Mouse (Mus musculus) hindbrain, embryonic 10.5 days (tissue): Measurements from ENCODE around the gene Chmp4b. TPM values are rescaled to one million over a fixed set of nuclear protein-coding genes. Genes with fewer than 3 reads are reported as not detected.

Experiments used
- DNase-seq: peaks from one replicate; pipeline ENCODE4 v3.0.0-alpha.2; 2017; ENCODE audit warnings: low spot score
- H3K27ac ChIP-seq: fragments of 300-500 bp; sonication (generic); 2 replicates; pipeline ENCODE4 v1.5.1; 2016; ENCODE audit warnings: mild to moderate bottlenecking, moderate library complexity
- H3K27me3 ChIP-seq: fragments of 300-500 bp; sonication (generic); 2 replicates; pipeline ENCODE4 v1.6.1; 2016; ENCODE audit warnings: mild to moderate bottlenecking; ENCODE audit not compliant: poor library complexity, insufficient read depth, severe bottlenecking
- H3K36me3 ChIP-seq: fragments of 300-500 bp; sonication (generic); 2 replicates; pipeline ENCODE4 v1.6.1; 2016; ENCODE audit warnings: mild to moderate bottlenecking, moderate library complexity
- H3K4me1 ChIP-seq: fragments of 300-500 bp; sonication (generic); replicated peaks from 2 replicates; pipeline ENCODE4 v1.6.1; 2016; ENCODE audit warnings: mild to moderate bottlenecking
- H3K4me3 ChIP-seq: fragments of 300-500 bp; sonication (generic); 2 replicates; pipeline ENCODE4 v1.5.1; 2016; ENCODE audit warnings: mild to moderate bottlenecking, moderate library complexity
- H3K9me3 ChIP-seq: fragments of 300-500 bp; sonication (generic); 2 replicates; pipeline ENCODE4 v1.6.1; 2016; ENCODE audit warnings: mild to moderate bottlenecking, moderate library complexity
- WGBS: fragments of 180-500 bp; shearing (Covaris S2); methylation state at CpG from one replicate; pipeline ENCODE4 v1.1.7; 2016; 5-methylcytosine and 5-hydroxymethylcytosine counted together
- polyA plus RNA-seq: library from polyadenylated mRNA; unstranded; fragments of >200 nt; fragmentation: Nextera tagmentation; extraction: Ambion mirVana; gene quantifications from 2 replicates; pipeline ENCODE4 v1.2.1, GENCODE M21; 2016

The Chmp4b gene
- polyA plus RNA-seq, 1 experiment from 2014 or later = 18.1 TPM

DNA sequence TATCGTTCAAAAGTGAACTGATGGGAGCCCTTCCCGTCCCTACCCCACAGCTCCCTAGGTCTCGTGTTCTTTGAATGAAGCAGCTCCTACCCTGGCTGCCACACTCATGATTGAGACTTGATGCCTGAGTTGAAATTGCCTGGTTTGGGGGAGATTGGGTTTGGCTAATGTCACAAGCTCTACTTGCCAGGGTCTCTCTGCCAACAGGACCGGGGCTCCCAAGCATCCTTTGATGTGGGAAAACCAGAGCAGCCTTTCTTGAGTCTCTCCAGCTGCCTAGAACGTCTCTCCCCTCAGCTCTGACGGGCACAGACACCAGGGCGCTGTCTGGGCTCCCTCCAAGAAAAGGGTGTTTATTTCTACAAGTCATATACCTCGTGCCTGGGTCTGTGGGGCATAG lies 44.2 kb downstream of the Chmp4b start:
- no peaks in the 10 kb centered on the region for H3K27me3 ChIP-seq
- 87% methylated on average over 8 of the region's 8 CpGs for WGBS
- H3K36me3 ChIP-seq = peaks cover 57% of the 10 kb centered on the region
- H3K4me3 ChIP-seq = no peak overlapping the region
- no peak overlapping the region for H3K27ac ChIP-seq
- H3K4me1 ChIP-seq = no peaks in the 10 kb centered on the region
- no peak for DNase-seq
- no peaks in the 10 kb centered on the region for H3K9me3 ChIP-seq

DNA sequence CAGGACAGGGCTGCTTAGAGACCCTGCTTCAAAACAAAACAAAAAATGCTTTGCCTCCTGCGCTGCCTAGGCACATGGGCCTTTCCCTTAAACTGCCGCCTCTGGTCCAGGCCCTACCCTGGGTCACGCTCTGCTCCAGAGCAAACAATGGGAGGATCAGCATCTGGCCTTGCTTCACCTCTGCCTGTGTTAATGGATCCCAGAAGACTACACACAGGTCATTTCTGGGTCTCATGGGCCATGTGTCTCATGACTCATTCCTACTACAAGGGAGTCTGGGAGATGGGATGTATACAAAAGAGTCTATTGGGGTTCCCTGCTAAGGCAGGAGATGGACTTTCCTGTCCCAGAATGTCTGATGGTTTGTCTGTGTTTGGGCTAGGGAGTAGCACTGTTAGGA lies 45.2 kb downstream of the Chmp4b start:
- no peak for DNase-seq
- Histone ChIP-seq H3K27ac (no peak overlapping the region), H3K36me3 (peaks cover 48% of the 10 kb centered on the region), H3K9me3 (no peaks in the 10 kb centered on the region), H3K27me3 (no peaks in the 10 kb centered on the region), H3K4me1 (no peaks in the 10 kb centered on the region), H3K4me3 (no peak overlapping the region)
- 84% methylated on average over 3 of the region's 3 CpGs for WGBS

DNA sequence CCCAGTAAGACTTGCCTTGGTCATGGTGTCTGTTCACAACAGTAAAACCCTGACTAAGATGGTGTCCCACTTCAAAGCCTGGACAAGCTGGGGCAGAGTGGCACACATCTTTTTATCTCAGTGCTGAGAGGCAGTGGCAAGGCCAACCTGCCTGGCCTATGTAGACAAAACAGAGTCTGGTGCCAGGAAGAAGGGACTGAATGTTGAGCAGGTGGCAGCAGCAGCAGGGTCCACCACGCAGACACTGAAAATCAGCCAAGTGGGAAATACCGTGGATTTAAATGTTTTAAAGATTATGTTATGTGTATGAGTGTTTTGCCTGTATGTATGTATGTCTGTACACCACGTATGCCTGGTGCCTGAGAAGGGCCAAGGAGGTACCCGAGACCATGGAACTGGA lies 47.9 kb downstream of the Chmp4b start:
- H3K36me3 ChIP-seq = peaks cover 22% of the 10 kb centered on the region
- H3K27ac ChIP-seq = no peak overlapping the region
- no peaks in the 10 kb centered on the region for H3K9me3 ChIP-seq
- H3K4me3 ChIP-seq = no peak overlapping the region
- WGBS = 96% methylated on average over 4 of the region's 4 CpGs
- H3K4me1 ChIP-seq = peaks cover 9% of the 10 kb centered on the region
- H3K27me3 ChIP-seq = no peaks in the 10 kb centered on the region
- no peak for DNase-seq

DNA sequence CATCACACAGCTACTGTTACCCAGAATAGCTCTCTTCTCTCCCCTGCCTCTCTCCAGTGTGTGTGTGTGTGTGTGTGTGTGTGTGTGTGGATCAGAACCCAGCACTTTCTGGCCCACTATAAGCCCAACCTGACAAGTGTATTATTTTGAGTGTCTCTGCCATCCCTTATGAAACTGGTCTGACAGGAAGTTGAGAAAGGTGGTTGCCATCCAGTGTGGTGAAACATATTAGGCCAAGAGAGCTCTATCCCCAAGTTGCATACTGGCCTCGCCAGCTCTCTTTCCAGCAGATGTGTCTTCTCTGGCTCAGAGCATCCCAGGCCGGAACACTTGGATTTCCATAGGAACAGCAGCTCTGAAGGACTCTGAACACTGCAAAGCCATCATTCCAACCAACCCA lies 48.7 kb downstream of the Chmp4b start:
- Histone ChIP-seq H3K27ac (no peak overlapping the region), H3K36me3 (peaks cover 14% of the 10 kb centered on the region), H3K9me3 (no peaks in the 10 kb centered on the region), H3K4me3 (no peak overlapping the region), H3K27me3 (no peaks in the 10 kb centered on the region), H3K4me1 (peaks cover 9% of the 10 kb centered on the region)
- 84% methylated on average over 2 of the region's 2 CpGs for WGBS
- DNase-seq = no peak

DNA sequence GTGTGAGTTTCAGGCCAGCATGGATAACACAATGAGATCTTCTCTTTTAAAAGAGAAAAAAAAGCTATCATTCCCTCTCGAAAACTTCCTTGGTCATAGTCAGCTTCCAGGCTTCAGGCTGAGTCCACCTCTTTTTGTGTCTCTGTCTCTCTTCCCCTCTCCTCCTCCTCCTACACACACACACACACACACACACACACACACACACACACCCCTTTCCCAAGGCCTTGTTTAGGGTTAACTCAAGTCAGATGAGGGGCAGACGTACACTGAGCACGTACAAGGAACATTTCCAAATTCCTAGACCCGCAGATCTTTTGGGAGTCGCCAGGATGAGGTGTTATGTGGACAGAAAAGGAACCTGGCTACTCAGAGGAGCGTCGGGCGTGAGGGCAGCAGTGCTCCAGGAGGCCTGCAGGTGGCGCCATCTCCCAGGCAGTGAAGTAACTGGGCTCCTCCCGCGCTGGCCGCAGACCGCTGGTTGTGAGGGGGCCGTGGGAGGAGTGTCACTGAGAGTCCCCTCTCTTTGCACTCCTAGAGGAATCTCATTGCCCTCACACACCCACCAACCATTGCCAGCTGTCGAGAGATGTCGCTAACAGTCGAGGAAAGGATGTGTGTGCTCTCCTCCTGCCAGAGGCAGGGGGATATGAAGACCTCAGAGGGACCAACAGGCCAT lies 51.3 kb downstream of the Chmp4b start:
- peak; percentile 78 for DNase-seq
- Histone ChIP-seq H3K4me3 (peak overlapping the region; percentile 34), H3K27me3 (no peaks in the 10 kb centered on the region), H3K4me1 (peaks cover 17% of the 10 kb centered on the region), H3K27ac (peak overlapping the region; percentile 56; the same call in 1 of the 2 replicates), H3K36me3 (peaks cover 7% of the 10 kb centered on the region), H3K9me3 (no peaks in the 10 kb centered on the region)
- 6% methylated on average over 17 of the region's 17 CpGs for WGBS

DNA sequence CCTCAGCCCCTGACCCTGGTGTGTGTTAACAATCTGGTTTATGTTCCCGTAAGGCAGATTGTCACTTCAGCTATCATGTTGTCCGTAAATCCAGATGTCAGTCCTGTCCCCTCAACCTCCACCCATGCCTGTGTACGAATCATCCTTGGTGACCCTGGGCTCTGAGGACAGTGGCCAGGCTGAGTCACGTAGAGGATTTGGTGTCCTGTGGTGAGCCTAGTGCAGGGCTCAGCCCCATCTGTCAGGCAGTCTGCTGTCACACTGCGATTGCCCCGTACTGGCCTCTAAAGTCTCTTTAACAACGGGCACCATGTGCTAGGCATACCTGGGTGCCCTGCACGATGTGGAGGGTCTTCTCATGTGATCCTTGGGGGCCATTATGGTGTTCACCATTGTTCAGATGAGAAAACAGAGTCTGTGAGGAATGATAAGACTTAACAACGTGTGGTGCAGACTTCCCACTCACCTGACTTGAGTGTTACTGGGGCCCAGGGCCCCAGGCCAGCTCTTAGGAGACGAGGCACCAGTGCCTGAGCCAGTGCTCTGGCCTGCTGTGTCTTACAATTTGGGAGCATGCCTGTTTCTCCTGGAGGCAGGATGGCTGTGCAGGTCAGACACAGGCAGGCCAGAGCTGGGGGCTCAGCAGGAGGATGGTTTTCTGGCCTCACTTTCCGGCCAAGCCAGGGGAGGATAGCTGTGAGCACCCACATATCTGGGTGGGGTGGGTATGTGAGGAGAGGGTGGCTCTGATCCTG lies 55.2 kb downstream of the Chmp4b start:
- 64% methylated on average over 11 of the region's 11 CpGs for WGBS
- no peak for DNase-seq
- no peaks in the 10 kb centered on the region for H3K27me3 ChIP-seq
- peak overlapping the region; percentile 13; the same call in 1 of the 2 replicates for H3K27ac ChIP-seq
- peaks cover 17% of the 10 kb centered on the region for H3K4me1 ChIP-seq
- H3K9me3 ChIP-seq = no peaks in the 10 kb centered on the region
- H3K4me3 ChIP-seq = no peak overlapping the region
- no peaks in the 10 kb centered on the region for H3K36me3 ChIP-seq

DNA sequence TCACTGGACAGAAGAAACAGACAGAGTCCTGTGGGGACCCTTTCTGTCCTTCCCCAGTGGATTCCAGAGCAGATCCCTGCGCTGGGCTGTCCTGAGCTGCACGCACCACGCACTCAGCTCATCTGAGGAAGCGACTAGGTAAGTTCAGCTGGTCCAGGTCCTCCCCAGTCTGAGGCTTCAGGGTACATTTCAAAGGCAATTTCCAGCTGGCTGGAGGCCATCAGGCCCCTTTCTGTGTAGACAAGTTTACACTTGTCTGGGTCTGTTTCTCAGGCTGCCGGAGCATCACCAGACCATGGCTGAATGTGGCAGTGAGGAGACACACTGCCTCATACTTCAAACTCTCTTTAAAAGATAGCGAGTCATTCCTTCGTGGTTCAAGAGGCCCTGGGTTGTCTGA lies 55.8 kb downstream of the Chmp4b start:
- Histone ChIP-seq H3K4me1 (peaks cover 20% of the 10 kb centered on the region), H3K27ac (peak overlapping the region; percentile 13; the same call in 1 of the 2 replicates), H3K9me3 (no peaks in the 10 kb centered on the region), H3K36me3 (no peaks in the 10 kb centered on the region), H3K27me3 (no peaks in the 10 kb centered on the region), H3K4me3 (no peak overlapping the region)
- no peak for DNase-seq
- 88% methylated on average over 7 of the region's 7 CpGs for WGBS

DNA sequence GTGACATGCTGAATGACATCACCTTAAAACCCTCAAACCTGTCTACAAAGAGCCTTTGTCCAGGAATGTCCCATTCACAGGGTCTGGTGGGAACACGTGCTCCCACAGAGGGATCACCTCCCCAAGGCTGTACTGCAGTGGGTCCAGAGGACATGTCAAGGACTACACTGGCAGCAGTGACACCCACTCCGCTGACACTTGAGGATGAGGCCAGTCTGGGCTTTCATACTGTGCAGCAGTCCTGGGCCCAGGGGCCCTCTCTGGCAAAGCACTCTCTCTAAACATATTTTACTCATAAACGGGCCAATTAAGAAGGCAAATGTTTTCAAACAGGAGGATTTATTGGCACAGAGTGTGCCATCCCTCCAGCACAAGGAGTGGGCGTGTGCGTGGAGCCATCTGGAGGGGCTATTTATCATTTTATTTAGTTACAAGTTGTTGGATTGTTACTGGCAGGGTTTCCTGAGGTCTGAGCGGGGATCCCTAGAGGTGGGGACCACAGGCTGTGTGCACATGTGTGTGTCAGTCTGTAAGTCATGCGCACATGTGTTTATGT lies 56.4 kb downstream of the Chmp4b start:
- Histone ChIP-seq H3K36me3 (no peaks in the 10 kb centered on the region), H3K27me3 (no peaks in the 10 kb centered on the region), H3K27ac (no peak overlapping the region), H3K4me1 (peaks cover 18% of the 10 kb centered on the region), H3K4me3 (no peak overlapping the region), H3K9me3 (no peaks in the 10 kb centered on the region)
- no peak for DNase-seq
- 86% methylated on average over 7 of the region's 7 CpGs for WGBS

DNA sequence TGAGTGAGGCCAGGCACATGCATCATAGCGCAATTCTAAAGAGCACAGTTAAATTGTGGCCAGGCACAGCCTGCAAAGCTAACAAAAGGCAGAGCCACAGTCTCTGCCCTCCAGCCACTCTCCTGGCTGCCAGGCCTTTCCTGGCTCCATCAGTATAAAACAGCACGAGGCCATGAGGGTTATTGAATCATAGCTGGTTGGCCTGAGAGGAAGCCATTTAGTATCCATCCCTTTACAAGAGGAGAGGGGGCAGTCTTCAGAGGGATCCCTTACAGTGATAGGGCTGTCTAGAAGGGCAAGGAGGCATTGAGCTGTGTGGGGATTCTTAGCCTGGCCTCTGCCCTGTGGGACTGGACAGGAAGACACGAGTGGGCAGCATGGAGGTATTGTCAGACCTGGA lies 60.2 kb downstream of the Chmp4b start:
- H3K36me3 ChIP-seq = no peaks in the 10 kb centered on the region
- H3K27ac ChIP-seq = no peak overlapping the region
- H3K27me3 ChIP-seq = no peaks in the 10 kb centered on the region
- no peak overlapping the region for H3K4me3 ChIP-seq
- WGBS = 54% methylated on average over 3 of the region's 3 CpGs
- H3K9me3 ChIP-seq = no peaks in the 10 kb centered on the region
- no peak for DNase-seq
- H3K4me1 ChIP-seq = peaks cover 10% of the 10 kb centered on the region

DNA sequence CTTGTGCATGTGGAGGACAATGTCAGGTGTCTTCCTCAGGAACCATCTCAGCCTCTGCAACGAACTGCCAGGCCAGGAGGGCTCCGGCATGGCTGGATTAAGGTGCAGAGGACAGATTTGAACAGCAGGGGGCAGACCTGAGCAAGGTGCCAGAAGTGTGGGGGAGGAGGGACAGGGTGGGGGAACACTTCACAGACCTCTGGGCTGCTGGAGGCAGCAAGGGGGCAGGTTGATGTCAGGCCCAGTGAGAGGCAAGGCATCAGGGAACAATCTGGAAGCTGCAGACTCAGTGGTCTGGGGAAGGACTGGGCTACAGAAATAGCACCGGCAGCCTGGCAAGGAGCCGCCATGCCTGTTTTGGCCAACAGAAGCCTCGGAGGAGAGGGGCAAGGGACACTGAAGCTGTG lies 60.8 kb downstream of the Chmp4b start:
- Histone ChIP-seq H3K4me3 (no peak overlapping the region), H3K9me3 (no peaks in the 10 kb centered on the region), H3K27ac (no peak overlapping the region; the same call in 1 of the 2 replicates), H3K4me1 (peaks cover 5% of the 10 kb centered on the region), H3K36me3 (no peaks in the 10 kb centered on the region), H3K27me3 (no peaks in the 10 kb centered on the region)
- DNase-seq = peak; percentile 74
- WGBS = 42% methylated on average over 5 of the region's 5 CpGs

DNA sequence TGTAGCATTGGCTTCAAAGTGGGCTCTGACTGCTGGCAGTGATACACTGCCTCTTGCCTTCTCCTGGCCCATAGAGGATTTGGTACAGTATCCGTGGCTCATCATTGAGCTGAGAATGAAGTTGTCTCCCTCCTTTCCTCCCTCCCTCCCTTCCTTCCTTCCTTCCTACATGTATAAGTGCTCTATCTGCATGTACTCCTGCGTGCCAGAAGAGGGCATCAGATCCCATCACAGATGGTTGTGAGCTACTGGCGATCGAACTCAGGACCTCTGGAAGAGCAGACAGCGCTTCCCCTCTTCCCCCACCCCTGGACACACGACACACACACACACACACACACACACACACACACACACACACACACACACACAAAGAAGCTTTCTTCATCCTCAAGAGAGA lies 61.6 kb downstream of the Chmp4b start:
- 54% methylated on average over 6 of the region's 6 CpGs for WGBS
- H3K4me1 ChIP-seq = peaks cover 5% of the 10 kb centered on the region

DNA sequence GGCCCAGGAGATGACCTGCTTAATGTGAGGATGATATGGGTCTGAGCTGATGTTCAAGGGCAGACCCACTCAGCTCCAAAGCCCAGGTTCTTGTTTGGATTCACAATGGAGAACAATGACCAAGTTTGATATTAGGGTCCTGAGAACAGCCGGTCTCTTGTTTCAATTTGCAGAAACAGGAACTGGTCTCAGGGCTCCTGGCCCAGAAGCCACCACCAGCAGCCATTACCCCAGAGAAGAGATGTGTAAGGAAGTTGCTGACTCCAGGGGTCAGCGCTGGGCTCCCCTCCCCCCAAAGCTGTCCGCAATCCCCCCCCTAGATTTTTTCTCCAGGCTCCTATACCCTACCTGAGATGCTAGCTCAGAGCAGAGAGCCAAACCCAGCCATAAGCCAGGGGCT lies 62.5 kb downstream of the Chmp4b start:
- no peaks in the 10 kb centered on the region for H3K27me3 ChIP-seq
- no peak for DNase-seq
- H3K36me3 ChIP-seq = no peaks in the 10 kb centered on the region
- H3K4me3 ChIP-seq = no peak overlapping the region
- H3K27ac ChIP-seq = no peak overlapping the region
- H3K9me3 ChIP-seq = no peaks in the 10 kb centered on the region
- peaks cover 5% of the 10 kb centered on the region for H3K4me1 ChIP-seq
- WGBS = 56% methylated on average over 3 of the region's 3 CpGs

More for the DNA sequence above, 61.6 kb downstream of the Chmp4b start:
- no peaks in the 10 kb centered on the region for H3K36me3 ChIP-seq
- no peaks in the 10 kb centered on the region for H3K9me3 ChIP-seq
- no peak for DNase-seq
- H3K4me3 ChIP-seq = no peak overlapping the region
- H3K27me3 ChIP-seq = no peaks in the 10 kb centered on the region
- H3K27ac ChIP-seq = no peak overlapping the region

DNA sequence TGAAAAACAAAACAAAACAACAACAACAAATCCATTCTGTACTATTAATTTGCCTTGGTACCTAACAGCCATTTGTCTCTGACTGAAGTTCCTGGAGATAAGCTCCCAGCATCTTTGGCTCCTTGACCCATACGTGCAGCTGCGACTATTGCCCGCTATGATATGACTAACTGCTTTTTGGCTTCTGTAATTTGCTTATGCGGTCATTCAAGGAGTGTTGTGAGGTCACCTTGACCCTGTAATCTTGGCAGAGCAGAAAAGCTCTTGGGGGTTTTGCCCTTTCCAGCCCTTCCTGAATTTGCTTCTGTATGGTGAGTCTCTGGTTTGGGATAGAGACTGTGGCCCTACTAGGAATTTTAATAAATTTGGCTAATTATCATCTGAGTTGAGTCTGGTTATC lies 65.1 kb downstream of the Chmp4b start:
- peaks cover 5% of the 10 kb centered on the region for H3K4me1 ChIP-seq
- WGBS = 92% methylated on average over 4 of the region's 4 CpGs
- H3K27me3 ChIP-seq = no peaks in the 10 kb centered on the region
- H3K27ac ChIP-seq = no peak overlapping the region
- H3K4me3 ChIP-seq = no peak overlapping the region
- DNase-seq = no peak
- H3K36me3 ChIP-seq = no peaks in the 10 kb centered on the region
- H3K9me3 ChIP-seq = no peaks in the 10 kb centered on the region
